Mouse (Mus musculus) ES-E14 (cell line): ENCODE data around the gene Msgn1.

Experiments
- CHD2 ChIP-seq: IDR thresholded peaks from 2 replicates; pipeline ENCODE4 v1.6.1; 2014; ENCODE audit warnings: mild to moderate bottlenecking, low read depth, low read length, inconsistent platforms
- HCFC1 ChIP-seq: IDR thresholded peaks from 2 replicates; pipeline ENCODE4 v1.6.1; 2012; ENCODE audit warnings: low read length, inconsistent platforms, borderline replicate concordance; ENCODE audit not compliant: insufficient read depth
- MAFK ChIP-seq: IDR thresholded peaks from 2 replicates; pipeline ENCODE4 v1.6.1; 2014; ENCODE audit warnings: mild to moderate bottlenecking, low read depth, low read length, inconsistent platforms; ENCODE audit not compliant: insufficient read depth
- ZC3H11A ChIP-seq: IDR thresholded peaks from 2 replicates; pipeline ENCODE4 v1.6.1; 2012; ENCODE audit warnings: low read depth, mild to moderate bottlenecking, inconsistent platforms, low read length, borderline replicate concordance
- ZNF384 ChIP-seq: IDR thresholded peaks from 2 replicates; pipeline ENCODE4 v1.6.1; 2012; ENCODE audit warnings: low read depth, low read length, inconsistent platforms

GRCm38 (mm10) chr12:11195031-11195430 is 13.7 kb downstream of the Msgn1 start:
- TF ChIP-seq ZC3H11A, result no peak
- no peak for TF ChIP-seq CHD2
- no peak for TF ChIP-seq HCFC1
- TF ChIP-seq MAFK, result no peak
- TF ChIP-seq ZNF384, result no peak
